ENCODE assay signal across 29 mouse cellular contexts in the genomic region with DNA sequence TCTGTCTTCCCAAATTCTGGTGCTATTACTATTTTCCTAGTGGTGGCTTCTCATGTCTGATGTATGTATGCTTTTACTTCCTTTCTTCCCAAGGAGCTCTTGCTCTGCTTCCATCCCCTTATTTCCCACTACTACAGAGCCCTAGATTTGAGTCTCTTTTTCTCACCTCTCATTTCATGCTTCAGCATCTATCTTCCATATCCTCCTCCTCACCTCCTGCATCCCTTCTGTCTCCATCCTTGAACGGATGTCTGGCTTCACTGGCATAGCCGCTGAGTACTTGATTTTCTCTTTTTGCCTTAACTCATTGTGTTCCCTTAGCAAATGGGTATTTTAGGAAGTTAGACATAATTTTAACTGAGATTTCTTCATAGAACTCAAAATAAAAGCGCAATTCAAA.
A peak's percentile ranks its signal among the peaks of the same experiment; 100 is the strongest.
DNase-seq lines count a peak whose midpoint lies in the region; TF ChIP-seq lines count a peak whose summit lies in the region.
"Had no signal": no experiment of that assay in that cellular context is flagged by ENCODE, and none has a peak within 500 bp of the region (broad histone marks: within the 10 kb centered on the region; RNA-seq: fewer than 3 reads in every experiment).

No protein-coding gene starts in this region.

- no peaks in the 10 kb centered on the region for H3K27me3 ChIP-seq in heart, adult 2 months (ENCODE audit: control insufficient read depth, insufficient read depth, low read length)
- H3K27me3 ChIP-seq: CH12.LX; embryonic facial prominence, embryonic 12.5 days; embryonic facial prominence, embryonic 15.5 days; heart, embryonic 12.5 days; heart, embryonic 15.5 days; hindbrain, embryonic 13.5 days; intestine, embryonic 15.5 days; Patski had no signal

- H3K36me3 ChIP-seq in heart, adult 2 months (ENCODE audit: control insufficient read depth, insufficient read depth, low read length): peaks cover 4% of the 10 kb centered on the region
- H3K36me3 ChIP-seq: embryonic facial prominence, embryonic 12.5 days; embryonic facial prominence, embryonic 15.5 days; G1E; heart, embryonic 12.5 days; heart, embryonic 15.5 days; hindbrain, embryonic 10.5 days; hindbrain, embryonic 13.5 days; intestine, embryonic 15.5 days had no signal

- H3K27ac ChIP-seq in heart, adult 2 months: peak overlapping the region; percentile 61
- H3K27ac ChIP-seq: embryonic facial prominence, embryonic 12.5 days; embryonic facial prominence, embryonic 15.5 days; heart, embryonic 15.5 days; hindbrain, embryonic 10.5 days; hindbrain, embryonic 13.5 days; intestine, embryonic 15.5 days had no signal

- H3K9ac ChIP-seq in heart, adult 2 months (ENCODE audit: low read depth, low read length): no peak overlapping the region
- H3K9ac ChIP-seq: embryonic facial prominence, embryonic 12.5 days; embryonic facial prominence, embryonic 15.5 days; forebrain, postnatal 0 days; heart, embryonic 12.5 days; heart, embryonic 15.5 days; hindbrain, embryonic 13.5 days; intestine, embryonic 15.5 days had no signal

- TF ChIP-seq EP300 in heart, adult 2 months (IDR thresholded peaks at IDR 0.05; ENCODE audit: insufficient read depth, low read depth, low read length): no peak

- TF ChIP-seq CTCF in heart, adult 2 months (IDR thresholded peaks at IDR 0.05): no peak

- TF ChIP-seq POLR2A in heart, adult 2 months (IDR thresholded peaks at IDR 0.05; ENCODE audit: insufficient read depth, low read depth, low read length): no peak

- H3K4me1 ChIP-seq in heart, adult 2 months (ENCODE audit: control insufficient read depth, insufficient read depth, low read length): peaks cover 5% of the 10 kb centered on the region; the same call in 1 of the 2 replicates
- H3K4me1 ChIP-seq: embryonic facial prominence, embryonic 15.5 days; hindbrain, embryonic 10.5 days; hindbrain, embryonic 13.5 days; intestine, embryonic 15.5 days had no signal

- no peaks in the 10 kb centered on the region for H3K79me2 ChIP-seq in heart, adult 2 months (replicated peaks; ENCODE audit: control insufficient read depth, insufficient read depth, low read length)

- no peak overlapping the region for H3K4me3 ChIP-seq in heart, adult 2 months
- H3K4me3 ChIP-seq: embryonic facial prominence, embryonic 12.5 days; embryonic facial prominence, embryonic 15.5 days; heart, embryonic 12.5 days; heart, embryonic 15.5 days; hindbrain, embryonic 10.5 days; hindbrain, embryonic 13.5 days; intestine, embryonic 15.5 days had no signal

- DNase-seq in frontal cortex, adult 2 months (ENCODE audit: extremely low spot score in 1 of 2, low spot score in 1 of 2): peak; percentile 27 to 51
- no peak for DNase-seq in frontal cortex, postnatal 10 days (ENCODE audit: low spot score in 2 of 2)
- DNase-seq in heart, adult 2 months: no peak
- no peak for DNase-seq in heart, adult 11 months
- peak; percentile 5 to 84 for DNase-seq in left cerebral cortex, postnatal 25 days (ENCODE audit: low spot score in 2 of 2)
- DNase-seq in left cerebral cortex, postnatal 36 days (ENCODE audit: low spot score in 2 of 2): no peak
- DNase-seq in brain, adult 2 months (ENCODE audit: low read depth, low spot score): peak; percentile 82
- DNase-seq in urinary bladder, postnatal 14 days (ENCODE audit: low spot score): no peak
- DNase-seq: adrenal gland, postnatal 10 days; adrenal gland, postnatal 36 days; B cell, adult 2 months; cerebellum, adult 11 months; cerebellum, adult 2 months; cerebellum, adult 9-11 months; cerebellum, postnatal 25 days; forebrain, postnatal 0 days; gastrocnemius, postnatal 36 days; heart, postnatal 10 days; heart, postnatal 36 days had no signal

- intact Hi-C loops in heart, adult 2 months (cut with DNase I): loop anchor here (5.0 to 10.0 kb wide), 4 partner anchors 332 to 557 kb away; partner anchors contain the start of gene Pik3r1
- intact Hi-C loops in left cerebral cortex, postnatal 25 days (cut with DNase I): loop anchor here (5.0 kb wide), 1 partner anchor 412 kb away; no protein-coding TSS in a partner anchor
- intact Hi-C loops in left cerebral cortex, postnatal 36 days (cut with DNase I): no loop called here

- 73% methylated on average over 3 of the region's 3 CpGs for WGBS in heart, adult 2 months

Comparison
In these comparisons a context has a peak if more than half of its experiments do, and no peak if none do; other contexts are left out.
1. DNase-seq: peak in frontal cortex, adult 2 months (2 of 2), left cerebral cortex, postnatal 25 days (2 of 2) and brain, adult 2 months (single experiment); none in frontal cortex, postnatal 10 days (0 of 2), heart, adult 2 months (0 of 2), heart, adult 11 months (single experiment), left cerebral cortex, postnatal 36 days (0 of 2) and urinary bladder, postnatal 14 days (single experiment).